Mouse (Mus musculus) forebrain, embryonic 15.5 days (tissue): ENCODE measurements at regions not wholly inside any gene's neighbourhood (a gene's known extent, or its start where the extent isn't known, plus 50 kb on each side); places are given as distances from the start of the nearest gene placed in this dataset.
A peak's percentile ranks its signal among the peaks of the same experiment; 100 is the strongest.

Source experiments
- ATAC-seq: fragments of 200-750 bp; cut with Nextera tagmentation; replicated peaks from 2 replicates; pipeline ENCODE4 v1.8.0; 2017; ENCODE audit warnings: mild to moderate bottlenecking, moderate TSS enrichment, moderate library complexity
- H3K27ac ChIP-seq: fragments of 300-500 bp; sonication (generic); replicated peaks from 2 replicates; pipeline ENCODE4 v1.5.1; 2015; ENCODE audit warnings: mild to moderate bottlenecking, inconsistent platforms
- H3K27me3 ChIP-seq: fragments of 300-500 bp; sonication (generic); 2 replicates; pipeline ENCODE4 v1.6.1; 2015; ENCODE audit warnings: inconsistent platforms
- H3K36me3 ChIP-seq: fragments of 300-500 bp; sonication (generic); 2 replicates; pipeline ENCODE4 v1.6.1; 2015; ENCODE audit warnings: mild to moderate bottlenecking, inconsistent platforms
- H3K4me1 ChIP-seq: fragments of 300-500 bp; sonication (generic); 2 replicates; pipeline ENCODE4 v1.6.1; 2015; ENCODE audit warnings: inconsistent platforms
- H3K4me2 ChIP-seq: fragments of 300-500 bp; sonication (generic); replicated peaks from 2 replicates; pipeline ENCODE4 v1.6.1; 2015; ENCODE audit warnings: mild to moderate bottlenecking, inconsistent platforms
- H3K4me3 ChIP-seq: fragments of 300-500 bp; sonication (generic); 2 replicates; pipeline ENCODE4 v1.5.1; 2015; ENCODE audit warnings: mild to moderate bottlenecking, inconsistent platforms
- H3K9ac ChIP-seq: fragments of 300-500 bp; sonication (generic); replicated peaks from 2 replicates; pipeline ENCODE4 v1.6.1; 2015; ENCODE audit warnings: mild to moderate bottlenecking, inconsistent platforms
- H3K9me3 ChIP-seq: fragments of 300-500 bp; sonication (generic); 2 replicates; pipeline ENCODE4 v1.6.1; 2016; ENCODE audit warnings: inconsistent platforms
- WGBS: fragments of 180-500 bp; shearing (Covaris S2); methylation state at CpG from one replicate; pipeline ENCODE4 v1.1.7; 2015; ENCODE audit warnings: mixed read lengths; 5-methylcytosine and 5-hydroxymethylcytosine counted together

- H3K4me2 ChIP-seq: no peak overlapping the region
- H3K4me1 ChIP-seq: peaks cover 27% of the 10 kb centered on the region
- no peaks in the 10 kb centered on the region for H3K9me3 ChIP-seq
- no peak overlapping the region for H3K4me3 ChIP-seq
- no peak overlapping the region for H3K9ac ChIP-seq
- ATAC-seq: 0 out of 2 replicates have a peak, but pooled peaks have one; percentile 44
- no peaks in the 10 kb centered on the region for H3K36me3 ChIP-seq
- H3K27ac ChIP-seq: 0 out of 2 replicates have a peak overlapping the region, but pooled peaks have one; percentile 14
- no peaks in the 10 kb centered on the region for H3K27me3 ChIP-seq
- 18% methylated on average over 7 of the region's 7 CpGs for WGBS
Measured at GRCm38 (mm10) chr4:142420427-142420826, 181.2 kb upstream of the Kazn start.

DNA sequence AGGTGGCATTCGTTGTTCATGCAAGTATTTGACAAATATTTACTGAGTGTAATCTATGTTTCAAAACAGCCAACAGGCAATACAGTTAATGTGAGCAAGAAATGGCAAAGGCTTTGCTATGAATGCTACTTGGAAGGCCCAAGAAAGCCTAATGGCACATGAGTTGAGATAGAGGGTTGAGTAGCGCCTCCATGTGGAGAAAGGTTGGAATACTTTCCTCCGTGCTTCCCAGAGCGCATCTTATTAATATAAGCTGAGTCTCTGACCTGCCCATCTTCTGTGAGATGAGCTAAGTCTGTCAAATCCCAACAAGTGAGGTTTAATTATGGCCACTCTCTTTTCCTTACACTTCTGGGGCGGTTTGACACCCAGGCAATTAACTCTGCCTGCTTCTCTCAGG is 175.7 kb upstream of the Kazn start:
- Histone ChIP-seq H3K9me3 (no peaks in the 10 kb centered on the region), H3K9ac (no peak overlapping the region), H3K4me3 (no peak overlapping the region), H3K27ac (no peak overlapping the region), H3K4me1 (peaks cover 35% of the 10 kb centered on the region), H3K4me2 (no peak overlapping the region), H3K36me3 (no peaks in the 10 kb centered on the region), H3K27me3 (no peaks in the 10 kb centered on the region)
- WGBS: 73% methylated on average over 5 of the region's 5 CpGs
- ATAC-seq: no peak

GRCm38 (mm10) chr4:142411792-142412191 is 172.6 kb upstream of the Kazn start:
- ATAC-seq: peak; percentile 12; the same call in 1 of the 2 replicates
- Histone ChIP-seq H3K4me3 (no peak overlapping the region), H3K36me3 (no peaks in the 10 kb centered on the region), H3K4me1 (peaks cover 40% of the 10 kb centered on the region), H3K9me3 (no peaks in the 10 kb centered on the region), H3K4me2 (peak overlapping the region; percentile 37; the same call in 1 of the 2 replicates), H3K27ac (peak overlapping the region; percentile 86), H3K27me3 (no peaks in the 10 kb centered on the region), H3K9ac (no peak overlapping the region)
- WGBS: 92% methylated on average over 5 of the region's 5 CpGs

DNA sequence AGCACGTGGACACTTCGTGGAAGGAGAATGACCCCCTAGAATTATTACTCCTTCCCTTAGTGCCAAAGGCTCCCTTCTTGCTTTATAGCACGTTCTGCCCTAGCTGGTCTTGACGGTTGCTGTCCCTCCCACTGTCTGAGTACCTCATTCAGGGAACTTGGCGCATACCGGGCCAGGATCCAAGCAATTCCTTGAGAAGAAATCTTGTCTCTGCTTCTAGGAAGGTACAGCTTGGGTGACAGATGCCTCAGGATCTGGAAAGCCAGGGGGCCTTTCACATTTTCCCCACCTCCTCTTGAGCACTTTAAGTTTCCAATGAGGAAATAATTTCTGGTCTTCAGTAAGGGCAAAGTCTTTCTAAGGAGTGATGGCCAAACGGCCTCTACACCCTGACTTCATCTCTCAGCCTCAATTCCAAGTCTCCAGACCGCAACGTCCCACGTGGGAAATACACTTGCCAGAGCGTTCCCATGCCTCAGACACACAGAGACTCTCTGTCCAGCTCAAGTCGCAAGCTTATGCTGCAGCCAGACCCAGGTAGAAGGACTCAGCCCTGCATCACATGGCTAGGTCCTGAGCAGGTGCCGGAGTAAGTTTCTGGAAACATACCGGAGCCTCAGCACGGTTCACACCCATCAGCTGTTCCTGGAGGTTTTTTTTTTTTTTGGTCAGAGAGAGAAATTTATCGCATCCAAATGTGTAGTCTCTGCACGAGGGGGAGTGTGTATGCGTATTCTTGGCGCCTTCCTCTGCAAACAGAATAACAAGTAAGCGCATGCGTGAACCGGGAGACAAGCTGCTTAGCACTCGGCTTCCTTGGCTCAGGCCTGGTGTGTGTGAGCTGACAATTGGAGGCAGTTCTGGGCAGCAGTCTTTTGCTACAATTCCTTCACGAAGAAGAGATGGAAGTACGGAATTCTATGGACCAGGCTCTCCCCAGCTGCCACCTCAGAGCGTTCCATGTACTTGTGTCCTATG is 171.7 kb upstream of the Kazn start:
- H3K4me1 ChIP-seq: peaks cover 40% of the 10 kb centered on the region
- peak overlapping the region; percentile 37 for H3K4me2 ChIP-seq
- H3K36me3 ChIP-seq: no peaks in the 10 kb centered on the region
- H3K9me3 ChIP-seq: no peaks in the 10 kb centered on the region
- H3K27me3 ChIP-seq: no peaks in the 10 kb centered on the region
- ATAC-seq: peak; percentile 92
- peak overlapping the region; percentile 86 for H3K27ac ChIP-seq
- no peak overlapping the region for H3K4me3 ChIP-seq
- H3K9ac ChIP-seq: peak overlapping the region; percentile 17; the same call in 1 of the 2 replicates
- 35% methylated on average over 26 of the region's 26 CpGs for WGBS

- no peak overlapping the region for H3K4me3 ChIP-seq
- WGBS: 79% methylated on average over 7 of the region's 7 CpGs
- no peaks in the 10 kb centered on the region; the same call in 1 of the 2 replicates for H3K9me3 ChIP-seq
- no peaks in the 10 kb centered on the region for H3K27me3 ChIP-seq
- H3K27ac ChIP-seq: no peak overlapping the region
- H3K36me3 ChIP-seq: no peaks in the 10 kb centered on the region
- no peak for ATAC-seq
- no peaks in the 10 kb centered on the region for H3K4me1 ChIP-seq
- H3K4me2 ChIP-seq: no peak overlapping the region
- no peak overlapping the region for H3K9ac ChIP-seq
Measured at GRCm38 (mm10) chr4:142397858-142398257, 158.7 kb upstream of the Kazn start.

- Histone ChIP-seq H3K9me3 (no peaks in the 10 kb centered on the region), H3K4me1 (peaks cover 20% of the 10 kb centered on the region), H3K4me3 (no peak overlapping the region), H3K27me3 (no peaks in the 10 kb centered on the region), H3K9ac (no peak overlapping the region), H3K27ac (no peak overlapping the region), H3K36me3 (no peaks in the 10 kb centered on the region), H3K4me2 (no peak overlapping the region)
- ATAC-seq: no peak
- 54% methylated on average over 2 of the region's 2 CpGs for WGBS
Measured at GRCm38 (mm10) chr4:142392924-142393323, 153.7 kb upstream of the Kazn start.

DNA sequence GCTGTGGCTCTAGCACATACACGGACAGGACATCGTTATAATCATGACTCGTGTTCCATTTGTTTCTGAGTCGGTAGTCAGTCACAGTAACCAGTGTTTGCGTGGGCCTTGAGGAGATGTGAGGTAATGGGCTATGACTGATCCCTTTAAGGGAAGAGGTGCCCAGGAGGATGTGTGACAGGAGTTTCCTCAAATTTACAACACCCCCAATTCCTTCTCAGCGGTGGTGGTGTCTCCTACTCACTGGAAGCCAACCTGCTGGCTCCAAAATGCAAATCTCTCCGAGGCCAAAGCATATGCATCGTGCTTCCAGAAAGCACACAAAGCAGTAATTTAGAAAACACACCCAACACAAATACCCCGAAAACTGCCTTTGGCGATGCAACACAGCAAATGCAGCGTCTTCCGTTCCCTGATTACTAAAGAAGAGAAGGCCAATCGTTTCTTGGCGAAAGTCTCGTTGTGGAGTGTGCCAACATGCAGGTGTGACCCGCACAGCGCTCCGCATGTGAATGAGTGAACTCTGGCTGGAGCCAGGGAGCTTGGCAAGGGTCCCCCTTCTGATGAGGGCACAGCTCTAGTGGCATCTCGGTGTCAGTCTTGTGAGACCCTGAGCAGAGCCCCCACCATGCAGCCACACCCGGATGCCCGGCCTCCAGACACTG is 151.5 kb upstream of the Kazn start:
- Histone ChIP-seq H3K36me3 (no peaks in the 10 kb centered on the region), H3K9me3 (no peaks in the 10 kb centered on the region), H3K4me2 (peak overlapping the region; percentile 12; the same call in 1 of the 2 replicates), H3K4me3 (no peak overlapping the region), H3K9ac (no peak overlapping the region), H3K27ac (peak overlapping the region; percentile 51), H3K4me1 (peaks cover 23% of the 10 kb centered on the region), H3K27me3 (no peaks in the 10 kb centered on the region)
- peak; percentile 35 for ATAC-seq
- WGBS: 28% methylated on average over 21 of the region's 21 CpGs

DNA sequence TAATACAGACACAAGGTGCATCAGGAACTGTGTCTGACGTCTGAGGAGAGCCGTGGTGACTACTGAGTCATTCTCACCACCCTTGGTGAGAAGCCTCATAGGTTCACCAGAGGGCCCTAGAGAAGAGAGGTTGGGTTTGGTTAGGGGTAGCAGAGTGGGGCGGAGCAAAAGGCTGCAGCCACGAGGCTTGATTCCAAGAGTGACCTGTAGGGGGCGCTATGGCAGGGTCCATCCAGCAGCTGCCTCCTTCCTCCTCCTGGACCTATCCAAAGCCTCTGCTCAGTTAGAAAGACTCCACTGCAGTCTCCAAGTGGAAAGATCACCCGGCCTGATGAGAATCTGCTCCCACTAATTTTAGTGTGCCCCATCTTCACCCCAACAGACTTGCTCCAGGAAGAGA is 149.3 kb upstream of the Kazn start:
- 78% methylated on average over 6 of the region's 6 CpGs for WGBS
- no peak overlapping the region for H3K9ac ChIP-seq
- H3K4me3 ChIP-seq: no peak overlapping the region
- peaks cover 23% of the 10 kb centered on the region for H3K4me1 ChIP-seq
- ATAC-seq: no peak
- H3K27me3 ChIP-seq: no peaks in the 10 kb centered on the region
- H3K4me2 ChIP-seq: no peak overlapping the region
- no peaks in the 10 kb centered on the region for H3K9me3 ChIP-seq
- no peak overlapping the region for H3K27ac ChIP-seq
- H3K36me3 ChIP-seq: no peaks in the 10 kb centered on the region

GRCm38 (mm10) chr4:142381168-142381567 is 142.0 kb upstream of the Kazn start:
- WGBS: 66% methylated on average over 7 of the region's 7 CpGs
- no peaks in the 10 kb centered on the region for H3K9me3 ChIP-seq
- H3K9ac ChIP-seq: no peak overlapping the region
- no peaks in the 10 kb centered on the region for H3K27me3 ChIP-seq
- no peak overlapping the region for H3K4me2 ChIP-seq
- peak overlapping the region; percentile 31; the same call in 1 of the 2 replicates for H3K27ac ChIP-seq
- ATAC-seq: no peak
- H3K4me3 ChIP-seq: no peak overlapping the region
- no peaks in the 10 kb centered on the region for H3K36me3 ChIP-seq
- peaks cover 17% of the 10 kb centered on the region for H3K4me1 ChIP-seq

DNA sequence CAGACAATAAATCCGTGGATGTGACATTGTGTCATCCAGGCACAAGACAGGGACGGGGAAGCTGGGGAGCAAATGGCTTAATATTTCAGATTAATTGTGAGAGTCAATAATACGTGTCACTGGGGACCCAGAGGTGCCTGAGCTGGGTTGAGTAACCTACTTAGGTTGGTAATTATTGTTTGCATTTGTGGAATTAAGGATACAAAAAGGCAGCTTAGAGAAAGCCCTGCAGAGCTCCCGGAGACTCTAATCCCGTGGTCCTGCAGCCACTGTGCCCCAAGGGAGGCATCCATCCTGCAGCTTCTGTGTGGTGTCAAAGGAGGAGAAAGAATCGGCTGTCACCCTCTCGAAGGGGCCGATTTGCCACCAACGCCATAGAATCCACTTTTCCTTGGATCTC is 139.3 kb upstream of the Kazn start:
- H3K27me3 ChIP-seq: no peaks in the 10 kb centered on the region
- peaks cover 17% of the 10 kb centered on the region for H3K4me1 ChIP-seq
- H3K27ac ChIP-seq: no peak overlapping the region
- no peaks in the 10 kb centered on the region for H3K36me3 ChIP-seq
- ATAC-seq: no peak
- H3K9me3 ChIP-seq: no peaks in the 10 kb centered on the region
- no peak overlapping the region for H3K4me2 ChIP-seq
- no peak overlapping the region for H3K4me3 ChIP-seq
- H3K9ac ChIP-seq: no peak overlapping the region
- WGBS: 11% methylated on average over 9 of the region's 9 CpGs

DNA sequence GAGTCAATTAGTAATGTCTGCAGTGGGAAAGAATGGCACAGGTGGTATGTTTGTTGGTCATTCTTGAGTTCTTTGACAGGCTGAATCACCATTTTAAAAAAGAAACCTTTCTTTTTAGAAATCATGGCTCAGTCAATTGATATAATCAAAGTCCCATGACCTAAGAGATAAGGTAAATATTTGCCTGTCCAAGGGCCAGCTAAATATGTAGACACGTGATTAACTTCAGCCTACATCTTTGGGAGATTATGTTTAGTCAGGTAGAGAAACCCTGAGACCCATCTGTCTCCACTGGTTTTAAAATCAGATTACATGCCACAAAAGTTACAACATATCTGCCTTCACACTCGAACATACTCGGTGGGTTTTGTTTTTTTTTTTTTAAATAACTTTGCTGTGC is 128.6 kb upstream of the Kazn start:
- Histone ChIP-seq H3K9ac (no peak overlapping the region), H3K36me3 (no peaks in the 10 kb centered on the region), H3K4me2 (no peak overlapping the region), H3K4me1 (peaks cover under 1% of the 10 kb centered on the region; the same call in 1 of the 2 replicates), H3K9me3 (no peaks in the 10 kb centered on the region), H3K27ac (no peak overlapping the region), H3K4me3 (no peak overlapping the region), H3K27me3 (no peaks in the 10 kb centered on the region)
- no peak for ATAC-seq
- 89% methylated on average over 3 of the region's 3 CpGs for WGBS

GRCm38 (mm10) chr4:142362071-142362470 is 122.9 kb upstream of the Kazn start:
- no peak; the same call in 1 of the 2 replicates for ATAC-seq
- no peak overlapping the region for H3K27ac ChIP-seq
- peaks cover 7% of the 10 kb centered on the region; the same call in 1 of the 2 replicates for H3K4me1 ChIP-seq
- no peak overlapping the region for H3K4me3 ChIP-seq
- H3K27me3 ChIP-seq: no peaks in the 10 kb centered on the region
- H3K9ac ChIP-seq: no peak overlapping the region
- H3K4me2 ChIP-seq: no peak overlapping the region
- 27% methylated on average over 5 of the region's 5 CpGs for WGBS
- H3K9me3 ChIP-seq: no peaks in the 10 kb centered on the region
- no peaks in the 10 kb centered on the region for H3K36me3 ChIP-seq
